Mouse (Mus musculus) forebrain, embryonic 16.5 days (tissue): ENCODE data around the gene Minpp1. TPM values are rescaled to one million over a fixed set of nuclear protein-coding genes. Genes with fewer than 3 reads are reported as not detected.

Experiments used
- ATAC-seq: fragments of 200-750 bp; cut with Nextera tagmentation; 2 replicates; pipeline ENCODE4 v1.8.0; 2017; ENCODE audit warnings: mild to moderate bottlenecking, moderate library complexity
- H3K27ac ChIP-seq: fragments of 300-500 bp; sonication (generic); 2 replicates; pipeline ENCODE4 v1.5.1; 2014; ENCODE audit warnings: low read length, control low read depth
- H3K27me3 ChIP-seq: fragments of 300-500 bp; sonication (generic); replicated peaks from 2 replicates; pipeline ENCODE4 v1.6.1; 2014; ENCODE audit warnings: low read length; ENCODE audit not compliant: control insufficient read depth, insufficient read depth
- H3K36me3 ChIP-seq: fragments of 300-500 bp; sonication (generic); 2 replicates; pipeline ENCODE4 v1.6.1; 2014; ENCODE audit not compliant: control insufficient read depth, insufficient read depth
- H3K4me1 ChIP-seq: fragments of 300-500 bp; sonication (generic); replicated peaks from 2 replicates; pipeline ENCODE4 v1.6.1; 2014; ENCODE audit warnings: low read length; ENCODE audit not compliant: control insufficient read depth, insufficient read depth
- H3K4me2 ChIP-seq: fragments of 300-500 bp; sonication (generic); 2 replicates; pipeline ENCODE4 v1.6.1; 2014; ENCODE audit warnings: mild to moderate bottlenecking, low read length, control low read depth
- H3K4me3 ChIP-seq: fragments of 300-500 bp; sonication (generic); replicated peaks from 2 replicates; pipeline ENCODE4 v1.5.1; 2014; ENCODE audit warnings: mild to moderate bottlenecking, low read length, control low read depth
- H3K9ac ChIP-seq: fragments of 300-500 bp; sonication (generic); replicated peaks from 2 replicates; pipeline ENCODE4 v1.6.1; 2014; ENCODE audit warnings: low read depth, low read length, control low read depth
- H3K9me3 ChIP-seq: fragments of 300-500 bp; sonication (generic); 2 replicates; pipeline ENCODE4 v1.6.1; 2016; ENCODE audit warnings: low read length; ENCODE audit not compliant: control insufficient read depth
- WGBS: fragments of 180-500 bp; shearing (Covaris S2); extraction: QIAGEN DNeasy Blood & Tissue Kit; methylation state at CpG from one replicate; pipeline ENCODE4 v1.1.7; 2014; 5-methylcytosine and 5-hydroxymethylcytosine counted together
- polyA plus RNA-seq: library from polyadenylated mRNA; unstranded; fragments of >200 nt; fragmentation: Nextera tagmentation; extraction: Ambion mirVana; gene quantifications from 2 replicates; pipeline ENCODE4 v1.2.1, GENCODE M21; 2015

Minpp1 gene
- polyA plus RNA-seq, 1 experiment from 2014 or later, result 49.5 TPM

DNA sequence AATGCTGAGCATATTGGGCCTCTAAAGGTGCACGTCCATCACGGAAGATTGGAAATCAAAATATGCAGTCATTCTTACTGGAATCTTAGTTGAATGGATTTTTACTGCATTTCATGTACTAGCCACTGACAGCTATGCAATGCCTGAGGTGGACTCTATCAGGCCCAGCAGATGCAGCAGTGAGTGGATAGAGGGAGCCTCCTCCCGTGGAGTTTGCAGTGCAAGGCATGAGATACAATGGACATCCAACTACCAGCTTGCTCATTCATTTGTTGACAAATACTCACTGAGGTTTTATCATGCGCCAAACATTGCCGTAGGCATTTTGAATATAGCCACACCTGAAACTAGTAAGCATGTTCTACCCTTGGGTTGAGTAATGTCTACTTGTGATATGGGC, 18.2 kb upstream of the Minpp1 start:
- no peak for ATAC-seq
- H3K9ac ChIP-seq, result no peak overlapping the region
- no peak overlapping the region for H3K27ac ChIP-seq
- no peaks in the 10 kb centered on the region for H3K27me3 ChIP-seq
- no peaks in the 10 kb centered on the region for H3K36me3 ChIP-seq
- no peak overlapping the region for H3K4me3 ChIP-seq
- no peaks in the 10 kb centered on the region for H3K4me1 ChIP-seq
- H3K4me2 ChIP-seq, result no peak overlapping the region
- no peaks in the 10 kb centered on the region for H3K9me3 ChIP-seq
- 88% methylated on average over 5 of the region's 5 CpGs for WGBS

DNA sequence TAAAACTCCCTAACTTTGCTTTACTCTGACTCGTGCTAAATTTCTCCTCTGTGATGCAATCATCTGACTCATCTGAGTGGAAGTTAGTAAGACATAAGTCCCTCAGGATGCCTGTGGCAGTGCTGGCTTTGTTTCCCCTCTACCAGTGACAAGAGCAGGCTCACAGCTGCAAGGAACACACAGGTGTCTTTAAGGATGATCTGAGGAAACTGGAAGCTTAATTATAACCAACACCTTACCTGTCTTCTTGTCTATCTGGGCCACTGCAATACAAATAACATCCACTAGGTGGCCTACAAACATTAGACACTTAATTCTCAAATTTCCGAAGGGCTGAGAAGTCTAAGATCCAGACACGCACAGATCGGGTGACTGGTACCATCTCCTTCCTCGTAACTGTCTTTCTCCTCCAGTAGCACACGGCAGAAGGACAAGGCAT, 15.5 kb upstream of the Minpp1 start:
- no peak overlapping the region for H3K9ac ChIP-seq
- H3K27ac ChIP-seq, result no peak overlapping the region
- H3K27me3 ChIP-seq, result no peaks in the 10 kb centered on the region
- H3K4me3 ChIP-seq, result no peak overlapping the region
- no peaks in the 10 kb centered on the region for H3K36me3 ChIP-seq
- peak; percentile 64; the same call in 1 of the 2 replicates for ATAC-seq
- 0 out of 2 replicates have a peak, but pooled peaks cover 2% of the 10 kb centered on the region for H3K9me3 ChIP-seq
- no peak overlapping the region for H3K4me2 ChIP-seq
- H3K4me1 ChIP-seq, result no peaks in the 10 kb centered on the region
- WGBS, result 35% methylated on average over 6 of the region's 6 CpGs

DNA sequence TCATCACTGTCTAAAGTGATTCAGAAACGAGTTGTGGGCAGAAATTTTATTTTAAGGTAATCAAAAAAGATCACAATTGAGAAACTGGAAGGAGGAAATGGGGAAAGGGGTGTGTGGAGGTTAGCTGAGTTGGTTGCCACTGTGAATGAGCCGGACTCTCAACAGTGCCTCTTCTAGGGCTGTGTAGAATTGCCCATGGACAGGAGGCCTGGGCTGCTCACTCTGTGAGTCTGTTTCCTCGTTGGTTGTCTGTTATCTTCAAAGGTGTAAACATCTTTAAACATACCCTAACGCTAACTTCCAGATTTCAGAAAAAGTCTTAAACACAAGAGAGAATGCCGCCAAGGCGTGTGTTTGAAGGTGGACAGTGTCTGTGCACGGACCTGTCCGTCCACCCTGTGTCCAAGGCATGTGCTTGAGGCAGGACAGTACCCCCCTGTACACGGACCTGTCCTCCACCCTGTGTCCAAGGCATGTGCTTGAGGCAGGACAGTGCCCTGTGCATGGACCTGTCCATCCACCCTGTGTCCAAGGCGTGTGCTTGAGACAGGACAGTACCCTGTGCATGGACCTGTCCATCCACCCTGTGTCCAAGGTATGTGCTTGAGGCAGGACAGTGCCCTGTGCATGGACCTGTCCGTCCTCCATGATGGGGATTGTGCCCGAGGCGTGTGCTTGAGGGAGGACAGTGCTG, 14.9 kb upstream of the Minpp1 start:
- Histone ChIP-seq H3K4me2 (no peak overlapping the region), H3K4me3 (no peak overlapping the region), H3K4me1 (no peaks in the 10 kb centered on the region), H3K36me3 (no peaks in the 10 kb centered on the region), H3K9me3 (0 out of 2 replicates have a peak, but pooled peaks cover 2% of the 10 kb centered on the region), H3K27me3 (no peaks in the 10 kb centered on the region), H3K27ac (no peak overlapping the region), H3K9ac (no peak overlapping the region)
- no peak for ATAC-seq
- WGBS, result 89% methylated on average over 13 of the region's 13 CpGs

DNA sequence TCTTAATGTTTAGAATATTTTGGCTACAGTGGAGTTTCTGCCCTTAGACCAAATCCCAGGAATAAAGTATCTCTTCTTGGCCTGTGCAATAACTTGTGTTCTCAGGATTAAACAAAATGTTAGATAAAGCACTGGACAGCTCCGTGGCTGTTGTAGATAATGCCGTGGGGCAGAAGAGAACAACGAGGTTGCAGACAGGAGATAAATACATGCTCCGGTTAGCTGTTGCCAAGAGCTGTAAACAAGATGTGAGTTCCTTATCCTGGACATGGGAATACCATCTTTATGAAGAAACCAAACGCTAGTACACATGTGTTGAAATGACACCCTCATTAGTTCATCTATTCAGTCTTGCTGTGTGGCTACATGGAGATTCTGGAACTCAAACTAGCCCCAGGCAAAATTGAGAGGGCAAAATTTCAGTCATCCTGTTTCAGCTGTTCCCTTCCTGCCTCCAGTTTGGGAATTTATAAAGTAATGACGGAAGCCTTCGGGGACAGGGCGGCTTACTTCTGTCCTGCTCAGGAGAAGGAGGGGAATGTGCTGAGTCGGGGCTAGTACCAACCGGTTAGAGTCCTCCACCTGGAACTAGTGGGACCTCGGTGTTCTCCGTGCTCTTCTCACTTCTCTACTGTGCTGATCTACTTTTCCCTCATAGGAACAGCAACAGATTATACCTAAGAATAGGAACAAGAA, 9.4 kb upstream of the Minpp1 start:
- ATAC-seq, result no peak
- no peaks in the 10 kb centered on the region for H3K4me1 ChIP-seq

DNA sequence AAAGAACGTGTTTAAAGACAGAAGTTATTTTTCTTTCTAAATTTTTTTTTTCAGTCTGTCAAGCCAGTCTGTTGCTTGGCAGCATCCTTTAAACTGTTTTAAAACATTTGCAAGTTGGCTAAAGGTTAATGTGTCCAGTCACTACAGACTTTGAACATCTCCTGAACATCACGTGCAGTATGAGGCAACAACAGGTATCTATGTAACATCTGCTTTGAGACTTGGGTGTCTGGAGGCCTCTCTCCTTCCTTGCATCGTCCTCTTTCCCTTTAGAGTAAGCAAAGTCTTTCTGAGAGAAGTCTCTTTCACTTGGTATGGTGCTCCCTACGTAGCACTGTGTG, 8.9 kb upstream of the Minpp1 start:
- no peaks in the 10 kb centered on the region for H3K36me3 ChIP-seq
- no peaks in the 10 kb centered on the region for H3K27me3 ChIP-seq
- H3K9ac ChIP-seq, result no peak overlapping the region
- H3K4me3 ChIP-seq, result no peak overlapping the region
- 0 out of 2 replicates have a peak, but pooled peaks cover 2% of the 10 kb centered on the region for H3K9me3 ChIP-seq
- WGBS, result 83% methylated on average over 4 of the region's 4 CpGs
- H3K27ac ChIP-seq, result no peak overlapping the region
- no peak overlapping the region for H3K4me2 ChIP-seq
- ATAC-seq, result no peak
- H3K4me1 ChIP-seq, result no peaks in the 10 kb centered on the region

More for the DNA sequence above, 9.4 kb upstream of the Minpp1 start:
- no peaks in the 10 kb centered on the region for H3K27me3 ChIP-seq
- no peak overlapping the region for H3K27ac ChIP-seq
- H3K36me3 ChIP-seq, result no peaks in the 10 kb centered on the region
- WGBS, result 91% methylated on average over 12 of the region's 12 CpGs
- H3K4me3 ChIP-seq, result no peak overlapping the region
- 0 out of 2 replicates have a peak, but pooled peaks cover 2% of the 10 kb centered on the region for H3K9me3 ChIP-seq
- no peak overlapping the region for H3K9ac ChIP-seq
- no peak overlapping the region for H3K4me2 ChIP-seq

DNA sequence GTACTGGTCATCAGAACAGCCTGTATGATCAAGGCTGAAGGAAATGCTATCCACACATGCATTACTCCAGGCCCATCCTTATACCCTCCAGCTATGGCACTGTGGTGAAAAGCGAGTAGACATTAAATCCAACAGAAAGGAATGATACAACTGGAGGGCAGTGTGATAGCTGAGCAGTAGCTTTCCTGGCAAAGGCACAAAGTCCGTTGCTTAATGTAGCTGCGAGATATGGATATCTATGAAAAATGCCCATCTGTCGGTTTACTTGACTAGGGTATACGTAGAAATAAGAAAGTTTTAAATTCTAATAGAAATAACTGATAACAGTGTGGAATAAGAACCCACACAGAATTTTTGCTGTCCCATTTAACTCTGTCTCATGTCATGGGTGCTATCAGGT, 5.3 kb upstream of the Minpp1 start:
- Histone ChIP-seq H3K9me3 (no peaks in the 10 kb centered on the region), H3K9ac (no peak overlapping the region), H3K36me3 (no peaks in the 10 kb centered on the region), H3K27ac (no peak overlapping the region), H3K27me3 (no peaks in the 10 kb centered on the region), H3K4me1 (peaks cover 6% of the 10 kb centered on the region), H3K4me2 (no peak overlapping the region), H3K4me3 (no peak overlapping the region)
- 91% methylated on average over 5 of the region's 5 CpGs for WGBS
- no peak for ATAC-seq

DNA sequence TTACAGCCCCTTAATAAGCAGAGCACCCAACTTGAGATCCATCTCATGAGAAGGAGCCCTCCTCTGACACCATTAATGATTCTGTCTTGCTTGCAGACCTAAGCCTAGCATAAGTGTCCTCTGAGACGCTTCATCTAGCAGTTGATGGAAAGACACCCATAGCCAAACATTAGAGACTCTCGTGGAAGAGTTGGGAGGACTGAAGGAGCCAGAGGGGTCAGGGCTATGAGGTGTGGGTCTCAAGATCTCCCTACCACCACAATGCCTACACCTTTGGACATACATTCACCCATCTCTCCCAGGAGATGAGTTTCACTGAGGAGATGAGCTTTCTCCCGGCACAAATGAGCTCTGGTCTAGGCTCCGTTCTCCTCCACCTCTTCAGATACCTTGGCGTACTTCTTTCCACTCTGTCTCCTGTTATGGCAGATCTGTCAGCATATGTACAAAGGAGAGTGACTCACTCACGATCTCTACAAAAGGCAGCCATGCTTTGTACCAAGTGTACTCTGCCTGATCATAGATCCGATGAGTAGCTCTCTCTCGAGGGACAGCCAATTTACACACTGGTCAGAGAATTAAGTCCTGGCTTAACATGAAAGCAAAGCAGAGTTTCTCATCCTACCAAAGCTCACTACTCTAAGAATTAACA, 4.7 kb upstream of the Minpp1 start:
- Histone ChIP-seq H3K4me1 (peaks cover 7% of the 10 kb centered on the region), H3K9me3 (no peaks in the 10 kb centered on the region), H3K4me3 (no peak overlapping the region), H3K27me3 (no peaks in the 10 kb centered on the region), H3K27ac (no peak overlapping the region), H3K9ac (no peak overlapping the region), H3K4me2 (no peak overlapping the region), H3K36me3 (no peaks in the 10 kb centered on the region)
- ATAC-seq, result no peak
- WGBS, result 88% methylated on average over 8 of the region's 8 CpGs

DNA sequence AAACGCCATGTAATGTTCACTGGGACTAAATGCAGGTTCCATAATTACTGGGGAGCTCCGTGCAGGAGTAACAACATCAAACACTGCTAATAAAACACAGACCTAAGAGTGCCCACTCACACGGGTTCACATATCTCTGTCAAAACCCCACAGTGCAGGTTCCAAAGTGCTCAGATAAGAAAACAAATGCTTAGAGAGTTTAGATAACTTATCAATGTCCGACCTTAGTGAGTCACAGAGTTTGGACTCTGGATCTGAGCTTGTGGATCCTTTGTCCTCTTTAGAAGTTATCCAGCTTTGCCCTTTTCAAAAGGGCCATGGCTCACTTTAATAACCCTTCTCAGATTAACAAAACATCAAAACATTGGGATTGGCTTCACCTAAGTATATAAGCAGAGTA, 4.1 kb upstream of the Minpp1 start:
- WGBS, result 74% methylated on average over 4 of the region's 4 CpGs
- H3K4me2 ChIP-seq, result no peak overlapping the region
- H3K4me1 ChIP-seq, result peaks cover 8% of the 10 kb centered on the region
- H3K9me3 ChIP-seq, result no peaks in the 10 kb centered on the region
- no peak for ATAC-seq
- no peak overlapping the region for H3K27ac ChIP-seq
- no peaks in the 10 kb centered on the region for H3K27me3 ChIP-seq
- no peak overlapping the region for H3K9ac ChIP-seq
- H3K4me3 ChIP-seq, result no peak overlapping the region
- no peaks in the 10 kb centered on the region for H3K36me3 ChIP-seq

DNA sequence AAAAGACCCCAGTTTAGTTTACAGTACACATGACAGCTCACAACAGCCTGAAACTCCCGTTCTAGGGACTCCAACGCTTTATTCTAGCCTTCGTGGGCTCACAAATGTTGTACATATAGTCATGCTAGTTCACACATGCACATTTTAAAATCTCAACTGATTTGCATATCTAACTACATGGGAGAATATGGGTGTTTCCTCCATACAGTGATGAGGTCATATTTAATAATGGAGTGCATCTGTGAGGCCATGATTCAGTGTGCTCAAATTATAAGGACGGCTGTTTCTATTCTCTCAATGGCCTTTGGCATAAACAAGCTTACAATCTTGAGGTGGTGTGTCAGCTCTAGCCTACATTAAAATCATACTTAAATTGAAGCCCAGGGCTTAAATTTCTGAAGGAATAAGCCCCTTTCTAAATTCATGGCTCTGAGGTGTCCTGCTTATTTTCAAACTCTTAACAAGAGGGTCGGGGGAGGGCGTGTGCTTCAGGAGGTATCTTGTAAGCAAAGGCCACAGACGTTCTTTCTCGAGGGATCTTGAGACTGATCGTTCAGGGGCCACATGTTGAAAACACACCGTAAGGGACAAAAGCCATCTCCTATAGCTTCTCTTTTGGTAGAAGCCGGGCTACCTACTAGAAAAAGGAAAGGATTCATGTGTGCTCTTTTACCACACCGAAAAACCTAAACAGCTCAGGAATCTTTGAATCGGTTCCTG, 468 bp upstream of the Minpp1 start:
- Histone ChIP-seq H3K4me2 (peak overlapping the region; percentile 93), H3K27me3 (no peaks in the 10 kb centered on the region), H3K27ac (peak overlapping the region; percentile 81), H3K4me3 (peak overlapping the region; percentile 91), H3K4me1 (peaks cover 27% of the 10 kb centered on the region), H3K36me3 (no peaks in the 10 kb centered on the region), H3K9me3 (no peaks in the 10 kb centered on the region), H3K9ac (peak overlapping the region; percentile 86)
- 14% methylated on average over 13 of the region's 13 CpGs for WGBS
- ATAC-seq, result peak; percentile 14
